Mouse (Mus musculus): ENCODE data around the gene Lancl2. TPM values are rescaled to one million over a fixed set of nuclear protein-coding genes. Genes with fewer than 3 reads are reported as not detected.

Lancl2 gene
- polyA plus RNA-seq, 1 experiment from 2014 or later, result 35.2 TPM

DNA sequence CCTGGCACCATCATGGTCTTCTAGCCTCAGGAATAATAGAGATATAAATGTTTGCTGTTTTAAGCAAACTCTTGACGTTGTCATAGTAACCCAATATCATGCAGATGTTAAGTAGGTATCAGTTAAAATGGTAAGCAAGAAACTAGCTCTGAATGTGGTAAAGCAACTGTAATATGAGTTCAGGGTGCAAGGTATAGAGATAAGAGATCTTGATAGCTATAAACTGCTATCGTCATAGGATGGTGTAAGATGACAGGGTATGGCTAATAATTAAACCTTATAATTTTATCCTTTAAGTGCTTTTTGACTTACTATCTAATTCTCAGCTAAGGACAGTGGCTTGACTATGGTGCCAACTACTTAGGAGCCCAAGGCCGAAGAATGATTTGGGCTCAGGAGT lies 78.0 kb downstream of the Lancl2 start:
- Histone ChIP-seq H3K27me3 (ENCODE audit: insufficient read depth, poor library complexity, severe bottlenecking) (no peaks in the 10 kb centered on the region), H3K4me1 (replicated peaks) (no peaks in the 10 kb centered on the region)
- WGBS, result 96% methylated on average over 3 of the region's 3 CpGs

DNA sequence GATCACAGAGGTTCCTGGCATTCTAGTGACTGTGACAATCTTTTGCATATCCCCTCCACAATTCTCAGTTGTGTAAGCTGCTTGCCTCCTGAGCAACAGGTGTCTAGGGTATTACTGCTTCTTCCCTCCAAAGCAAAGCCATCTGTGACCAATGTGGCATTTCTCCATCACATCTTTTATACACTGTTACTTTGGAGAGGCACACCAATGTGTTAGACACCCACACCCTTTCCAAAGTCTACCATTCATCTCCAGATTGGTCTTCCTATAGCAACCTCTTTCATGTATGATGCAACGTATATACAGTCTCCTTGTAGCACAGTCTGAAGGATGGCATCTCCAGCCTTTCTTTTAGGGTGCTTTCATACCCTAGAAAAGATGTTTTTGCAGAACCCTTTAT lies 80.3 kb downstream of the Lancl2 start:
- H3K36me3 ChIP-seq, result peaks cover 17% of the 10 kb centered on the region
- DNase-seq (ENCODE audit: low spot score), result no peak
- H3K4me1 ChIP-seq (replicated peaks), result no peaks in the 10 kb centered on the region
- 94% methylated on average over 1 of the region's 1 CpGs for WGBS
- no peak overlapping the region for H3K27ac ChIP-seq
- no peaks in the 10 kb centered on the region for H3K9me3 ChIP-seq
- H3K27me3 ChIP-seq (ENCODE audit: insufficient read depth, poor library complexity, severe bottlenecking), result no peaks in the 10 kb centered on the region
- no peak overlapping the region for H3K4me3 ChIP-seq

More for the DNA sequence above, 78.0 kb downstream of the Lancl2 start:
- Histone ChIP-seq H3K4me3 (no peak overlapping the region), H3K27ac (no peak overlapping the region), H3K36me3 (peaks cover 20% of the 10 kb centered on the region), H3K9me3 (no peaks in the 10 kb centered on the region)
- DNase-seq (ENCODE audit: low spot score), result no peak

DNA sequence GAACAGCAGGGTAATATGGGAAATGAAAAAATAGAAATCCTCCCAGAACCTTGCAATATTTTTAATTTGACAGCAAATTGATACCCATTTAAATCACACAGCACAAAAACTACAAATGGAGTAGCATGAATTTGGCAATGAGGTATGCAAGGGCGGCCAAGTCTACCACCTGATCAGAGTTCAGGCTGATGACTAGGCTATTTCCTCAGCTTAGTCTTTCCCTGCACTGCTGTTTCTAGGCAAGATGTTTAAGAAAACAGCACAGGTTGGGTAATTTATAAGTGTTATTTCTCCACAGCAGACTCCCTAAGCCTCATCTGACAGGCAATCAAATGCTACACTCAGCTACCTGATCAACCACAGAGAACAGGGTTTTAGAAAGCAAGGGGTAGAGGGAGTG lies 81.9 kb downstream of the Lancl2 start:
- no peaks in the 10 kb centered on the region for H3K27me3 ChIP-seq (ENCODE audit: insufficient read depth, poor library complexity, severe bottlenecking)

DNA sequence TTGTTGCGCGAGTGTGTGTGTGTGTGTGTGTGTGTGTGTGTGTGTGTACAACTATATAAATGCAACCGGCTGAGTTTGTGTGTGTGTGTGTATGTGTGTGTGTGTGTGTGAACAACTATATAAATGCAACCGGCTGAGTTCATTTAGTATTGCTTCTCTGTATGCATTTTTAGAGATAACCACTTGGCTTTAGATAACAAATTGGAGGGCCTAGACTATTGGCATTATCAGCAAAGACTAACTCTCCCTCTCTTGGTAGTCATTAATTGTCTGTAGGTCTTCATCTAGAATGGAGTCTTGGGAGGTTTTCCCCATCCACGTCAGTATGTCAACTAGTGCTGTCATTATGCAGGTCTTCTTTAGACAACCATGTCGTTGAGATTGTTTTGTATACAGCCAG lies 85.0 kb downstream of the Lancl2 start:
- 92% methylated on average over 6 of the region's 6 CpGs for WGBS
- Histone ChIP-seq H3K27ac (no peak overlapping the region), H3K27me3 (ENCODE audit: insufficient read depth, poor library complexity, severe bottlenecking) (no peaks in the 10 kb centered on the region), H3K4me1 (replicated peaks) (no peaks in the 10 kb centered on the region), H3K4me3 (no peak overlapping the region), H3K36me3 (peaks cover 29% of the 10 kb centered on the region), H3K9me3 (no peaks in the 10 kb centered on the region)
- DNase-seq (ENCODE audit: low spot score), result no peak

More for the DNA sequence above, 81.9 kb downstream of the Lancl2 start:
- Histone ChIP-seq H3K9me3 (no peaks in the 10 kb centered on the region), H3K4me3 (no peak overlapping the region), H3K27ac (no peak overlapping the region), H3K4me1 (replicated peaks) (no peaks in the 10 kb centered on the region), H3K36me3 (peaks cover 26% of the 10 kb centered on the region)
- no peak for DNase-seq (ENCODE audit: low spot score)
- WGBS, result 98% methylated on average over 1 of the region's 1 CpGs

Other genes starting within 250 kb of the Lancl2 start
- gene Ppm1k, start 167.1 kb upstream of the Lancl2 start, polyA plus RNA-seq (2016; fragmentation: Nextera tagmentation; extraction: Ambion mirVana), result 3.2 and 4.3 TPM in 2 replicates
- 2.0 and 2.4 TPM in 2 replicates for gene Herc6, start 121.5 kb upstream of the Lancl2 start, polyA plus RNA-seq (2016; fragmentation: Nextera tagmentation; extraction: Ambion mirVana)
- gene Pyurf, start 10.5 kb upstream of the Lancl2 start, polyA plus RNA-seq (2016; fragmentation: Nextera tagmentation; extraction: Ambion mirVana), result 17.1 and 17.8 TPM in 2 replicates
- 61.3 and 72.1 TPM in 2 replicates for gene Vopp1, start 122.6 kb downstream of the Lancl2 start, polyA plus RNA-seq (2016; fragmentation: Nextera tagmentation; extraction: Ambion mirVana)
- not detected in 2 replicates for gene Vmn1r21, start 147.8 kb downstream of the Lancl2 start, polyA plus RNA-seq (2016; fragmentation: Nextera tagmentation; extraction: Ambion mirVana)
- gene Vmn1r22, start 205.5 kb downstream of the Lancl2 start, polyA plus RNA-seq (2016; fragmentation: Nextera tagmentation; extraction: Ambion mirVana), result not detected in 2 replicates
- gene Vmn1r23, start 224.3 kb downstream of the Lancl2 start, polyA plus RNA-seq (2016; fragmentation: Nextera tagmentation; extraction: Ambion mirVana), result not detected in 2 replicates

All from hindbrain, embryonic 10.5 days (tissue).